Mouse (Mus musculus): Measurements from ENCODE around the gene Mgat4e. TPM values are rescaled to one million over a fixed set of nuclear protein-coding genes. Genes with fewer than 3 reads are reported as not detected.

Gene Mgat4e
- polyA plus RNA-seq, 1 experiment from 2014 or later: not detected

Other genes with a start within 250 kb of the Mgat4e start
- 1.9 and 2.2 TPM in 2 replicates for gene Ppfia4, start 216.8 kb downstream of the Mgat4e start, polyA plus RNA-seq (2014; fragmentation: Nextera tagmentation; extraction: Ambion mirVana)
- 128 and 133 TPM in 2 replicates for gene Tmem183a, start 187.7 kb downstream of the Mgat4e start, polyA plus RNA-seq (2014; fragmentation: Nextera tagmentation; extraction: Ambion mirVana)
- not detected in 2 replicates for gene 4933406M09Rik, start 163.7 kb downstream of the Mgat4e start, polyA plus RNA-seq (2014; fragmentation: Nextera tagmentation; extraction: Ambion mirVana)
- 25.0 and 32.2 TPM in 2 replicates for gene Cyb5r1, start 144.1 kb downstream of the Mgat4e start, polyA plus RNA-seq (2014; fragmentation: Nextera tagmentation; extraction: Ambion mirVana)
- gene Adipor1, start 134.3 kb downstream of the Mgat4e start, polyA plus RNA-seq (2014; fragmentation: Nextera tagmentation; extraction: Ambion mirVana): 82.9 and 86.7 TPM in 2 replicates
- 33.8 and 35.3 TPM in 2 replicates for gene Klhl12, start 94.2 kb downstream of the Mgat4e start, polyA plus RNA-seq (2014; fragmentation: Nextera tagmentation; extraction: Ambion mirVana)
- 43.7 and 47.8 TPM in 2 replicates for gene Rabif, start 55.0 kb downstream of the Mgat4e start, polyA plus RNA-seq (2014; fragmentation: Nextera tagmentation; extraction: Ambion mirVana)
- 83.6 and 84.0 TPM in 2 replicates for gene Kdm5b, start 10.5 kb upstream of the Mgat4e start, polyA plus RNA-seq (2014; fragmentation: Nextera tagmentation; extraction: Ambion mirVana)
- 0.80 and 3.2 TPM in 2 replicates for gene Syt2, start 97.0 kb upstream of the Mgat4e start, polyA plus RNA-seq (2014; fragmentation: Nextera tagmentation; extraction: Ambion mirVana)